Comparison of ENCODE assay signal across 8 mouse cellular contexts in genomic region chr7:25753643-25754438, GRCm38 (mm10). TPM values are rescaled to one million over a fixed set of nuclear protein-coding genes. Genes with fewer than 3 reads are reported as not detected.
DNase-seq lines count a peak whose midpoint lies in the region; ATAC-seq lines count a peak whose summit lies in the region.

No protein-coding gene starts in this region.

- H3K4me1 ChIP-seq in forebrain, embryonic 14.5 days (ENCODE audit: control insufficient read depth, insufficient read depth, low read length), result peaks cover 12% of the 10 kb centered on the region
- H3K4me1 ChIP-seq in midbrain, embryonic 14.5 days (ENCODE audit: control insufficient read depth, insufficient read depth, low read length), result peaks cover 19% of the 10 kb centered on the region

- H3K4me3 ChIP-seq in forebrain, embryonic 14.5 days (ENCODE audit: low read depth, low read length), result peak overlapping the region; percentile 97
- peak overlapping the region; percentile 96 for H3K4me3 ChIP-seq in midbrain, embryonic 14.5 days (replicated peaks; ENCODE audit: low read depth, low read length)

- H3K36me3 ChIP-seq in forebrain, embryonic 14.5 days (ENCODE audit: control insufficient read depth, insufficient read depth, low read length), result peaks cover 27% of the 10 kb centered on the region
- peaks cover 32% of the 10 kb centered on the region for H3K36me3 ChIP-seq in midbrain, embryonic 14.5 days (ENCODE audit: control insufficient read depth, insufficient read depth, low read length)

- H3K27me3 ChIP-seq in forebrain, embryonic 14.5 days (replicated peaks; ENCODE audit: control insufficient read depth, insufficient read depth, low read length), result no peaks in the 10 kb centered on the region
- H3K27me3 ChIP-seq in midbrain, embryonic 14.5 days (ENCODE audit: control insufficient read depth, insufficient read depth, low read length), result no peaks in the 10 kb centered on the region

- H3K4me2 ChIP-seq in forebrain, embryonic 14.5 days (ENCODE audit: low read length), result peak overlapping the region; percentile 70
- peak overlapping the region; percentile 85 for H3K4me2 ChIP-seq in midbrain, embryonic 14.5 days (ENCODE audit: low read length)

- peak; percentile 15 for DNase-seq in embryo, embryonic 10 days (ENCODE audit: low spot score)
- DNase-seq in embryo, embryonic 9.5 days (ENCODE audit: extremely low spot score), result no peak
- DNase-seq in thymus, postnatal 0 days (ENCODE audit: low spot score), result peak; percentile 13
- DNase-seq in thymus, postnatal 14 days, result no peak
- DNase-seq in forebrain, embryonic 14.5 days (ENCODE audit: low spot score), result no peak
- DNase-seq in kidney, postnatal 25 days, result peak; percentile 47 to 71
- peak; percentile 61 for DNase-seq in midbrain, embryonic 14.5 days
- no peak for DNase-seq in layer of hippocampus, postnatal 10 days (ENCODE audit: low spot score in 2 of 2)

- under 1% methylated on average over 46 of the region's 46 CpGs for WGBS in forebrain, embryonic 14.5 days
- under 1% methylated on average over 46 of the region's 46 CpGs for WGBS in midbrain, embryonic 14.5 days

- H3K9me3 ChIP-seq in forebrain, embryonic 14.5 days (replicated peaks; ENCODE audit: control insufficient read depth, low read length), result no peaks in the 10 kb centered on the region
- no peaks in the 10 kb centered on the region for H3K9me3 ChIP-seq in midbrain, embryonic 14.5 days (ENCODE audit: control insufficient read depth, low read length)

- H3K27ac ChIP-seq in forebrain, embryonic 14.5 days (ENCODE audit: low read depth, low read length), result peak overlapping the region; percentile 97
- H3K27ac ChIP-seq in midbrain, embryonic 14.5 days (replicated peaks; ENCODE audit: low read depth, low read length), result peak overlapping the region; percentile 97

- ATAC-seq in forebrain, embryonic 14.5 days, result no peak
- ATAC-seq in midbrain, embryonic 14.5 days (ENCODE audit: low FRiP score, low TSS enrichment), result no peak

- H3K9ac ChIP-seq in forebrain, embryonic 14.5 days (ENCODE audit: low read length), result peak overlapping the region; percentile 99
- H3K9ac ChIP-seq in midbrain, embryonic 14.5 days (replicated peaks; ENCODE audit: low read length), result peak overlapping the region; percentile 96

RNA-seq across cellular contexts. Expression of gene Hnrnpul1, which starts 0.7 kb away (rescaled TPM):
- 64.9 and 66.2 TPM in 2 replicates for polyA plus RNA-seq in thymus, postnatal 0 days (2015; fragmentation: Nextera tagmentation; extraction: Ambion mirVana)
- polyA plus RNA-seq in forebrain, embryonic 14.5 days (2014; fragmentation: Nextera tagmentation; extraction: Ambion mirVana), result 53.6 and 61.2 TPM in 2 replicates
- polyA plus RNA-seq in midbrain, embryonic 14.5 days (2014; fragmentation: Nextera tagmentation; extraction: Ambion mirVana), result 52.1 and 61.6 TPM in 2 replicates
- 100 to 1,000 TPM; 122 to 129 TPM for total RNA-seq in layer of hippocampus, postnatal 10 days (2021)

RNA-seq across cellular contexts. Expression of gene Axl, which starts 34.7 kb away (rescaled TPM):
- 26.9 and 29.4 TPM in 2 replicates for polyA plus RNA-seq in thymus, postnatal 0 days (2015; fragmentation: Nextera tagmentation; extraction: Ambion mirVana)
- polyA plus RNA-seq in forebrain, embryonic 14.5 days (2014; fragmentation: Nextera tagmentation; extraction: Ambion mirVana), result 15.8 and 16.7 TPM in 2 replicates
- 9.3 and 20.2 TPM in 2 replicates for polyA plus RNA-seq in midbrain, embryonic 14.5 days (2014; fragmentation: Nextera tagmentation; extraction: Ambion mirVana)
- 10 to 100 TPM; 43.2 to 44.9 TPM for total RNA-seq in layer of hippocampus, postnatal 10 days (2021)

RNA-seq across cellular contexts. Expression of gene Ccdc97, which starts 35.0 kb away (rescaled TPM):
- 16.2 and 22.4 TPM in 2 replicates for polyA plus RNA-seq in thymus, postnatal 0 days (2015; fragmentation: Nextera tagmentation; extraction: Ambion mirVana)
- 39.6 and 40.7 TPM in 2 replicates for polyA plus RNA-seq in forebrain, embryonic 14.5 days (2014; fragmentation: Nextera tagmentation; extraction: Ambion mirVana)
- 38.3 and 47.7 TPM in 2 replicates for polyA plus RNA-seq in midbrain, embryonic 14.5 days (2014; fragmentation: Nextera tagmentation; extraction: Ambion mirVana)
- total RNA-seq in layer of hippocampus, postnatal 10 days (2021), result 10 to 100 TPM; 44.4 to 45.8 TPM

Comparison
In these comparisons a context has a peak if more than half of its experiments do, and no peak if none do; other contexts are left out.
1. DNase-seq: peak in embryo, embryonic 10 days (single experiment), thymus, postnatal 0 days (single experiment), kidney, postnatal 25 days (2 of 2) and midbrain, embryonic 14.5 days (single experiment); none in embryo, embryonic 9.5 days (single experiment), thymus, postnatal 14 days (single experiment), forebrain, embryonic 14.5 days (single experiment) and layer of hippocampus, postnatal 10 days (0 of 2).